Mouse (Mus musculus) stomach, embryonic 14.5 days (tissue): ENCODE data around the gene Arpc5. TPM values are rescaled to one million over a fixed set of nuclear protein-coding genes. Genes with fewer than 3 reads are reported as not detected.

Experiments used
- ATAC-seq: fragments of 200-750 bp; cut with Nextera tagmentation; 2 replicates; pipeline ENCODE4 v1.8.0; 2017; ENCODE audit warnings: low read depth, moderate TSS enrichment; ENCODE audit not compliant: insufficient number of reproducible peaks, insufficient read depth, low FRiP score
- H3K27ac ChIP-seq: fragments of 300-500 bp; sonication (generic); 2 replicates; pipeline ENCODE4 v1.5.1; 2014; ENCODE audit warnings: mild to moderate bottlenecking, low read length, moderate library complexity, mixed read lengths
- H3K27me3 ChIP-seq: fragments of 300-500 bp; sonication (generic); 2 replicates; pipeline ENCODE4 v1.6.1; 2014; ENCODE audit warnings: low read length, control low read depth, mixed read lengths; ENCODE audit not compliant: control insufficient read depth, insufficient read depth
- H3K36me3 ChIP-seq: fragments of 300-500 bp; sonication (generic); 2 replicates; pipeline ENCODE4 v1.6.1; 2014; ENCODE audit warnings: mild to moderate bottlenecking, control low read depth, low read length, moderate library complexity, mixed read lengths; ENCODE audit not compliant: control insufficient read depth, insufficient read depth
- H3K4me1 ChIP-seq: fragments of 300-500 bp; sonication (generic); 2 replicates; pipeline ENCODE4 v1.6.1; 2014; ENCODE audit warnings: low read length, control low read depth, mixed read lengths; ENCODE audit not compliant: control insufficient read depth, insufficient read depth
- H3K4me2 ChIP-seq: fragments of 300-500 bp; sonication (generic); replicated peaks from 2 replicates; pipeline ENCODE4 v1.6.1; 2014; ENCODE audit warnings: low read depth, low read length, control low read depth
- H3K4me3 ChIP-seq: fragments of 300-500 bp; sonication (generic); 2 replicates; pipeline ENCODE4 v1.5.1; 2014; ENCODE audit warnings: low read depth, low read length, control low read depth
- H3K9ac ChIP-seq: fragments of 300-500 bp; sonication (generic); replicated peaks from 2 replicates; pipeline ENCODE4 v1.6.1; 2014; ENCODE audit warnings: low read depth, mild to moderate bottlenecking, control low read depth, low read length, moderate library complexity, mixed read lengths
- H3K9me3 ChIP-seq: fragments of 300-500 bp; sonication (generic); 2 replicates; pipeline ENCODE4 v1.6.1; 2016; ENCODE audit warnings: low read depth, low read length, control low read depth; ENCODE audit not compliant: control insufficient read depth
- WGBS: fragments of 180-500 bp; shearing (Covaris S2); extraction: QIAGEN DNeasy Blood & Tissue Kit; methylation state at CpG from one replicate; pipeline ENCODE4 v1.1.7; 2014; 5-methylcytosine and 5-hydroxymethylcytosine counted together
- polyA plus RNA-seq: library from polyadenylated mRNA; unstranded; fragments of >200 nt; fragmentation: Nextera tagmentation; extraction: Ambion mirVana; gene quantifications from 2 replicates; pipeline ENCODE4 v1.2.1, GENCODE M21; 2014

The Arpc5 gene
- polyA plus RNA-seq, 1 experiment from 2014 or later, result 340 TPM

DNA sequence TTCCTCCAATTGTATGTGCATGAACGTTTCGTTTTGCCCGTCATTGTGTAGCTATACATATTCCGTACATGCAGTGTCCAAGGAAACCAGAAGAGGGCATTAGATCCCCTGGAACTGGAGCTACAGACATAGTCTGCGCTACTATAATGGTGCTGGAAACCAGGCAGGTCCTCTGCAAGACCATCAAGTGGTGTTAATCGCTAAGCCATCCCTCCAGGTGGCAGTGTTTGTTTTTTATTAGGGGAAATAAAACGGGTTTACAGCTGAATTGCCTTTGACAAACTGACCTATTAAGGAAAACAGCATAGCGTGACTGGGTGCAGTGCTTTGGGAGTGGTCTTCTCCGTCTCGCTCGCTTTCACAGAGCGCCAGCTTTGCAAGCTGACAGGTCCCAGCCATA lies 23.9 kb downstream of the Arpc5 start:
- no peaks in the 10 kb centered on the region for H3K27me3 ChIP-seq

DNA sequence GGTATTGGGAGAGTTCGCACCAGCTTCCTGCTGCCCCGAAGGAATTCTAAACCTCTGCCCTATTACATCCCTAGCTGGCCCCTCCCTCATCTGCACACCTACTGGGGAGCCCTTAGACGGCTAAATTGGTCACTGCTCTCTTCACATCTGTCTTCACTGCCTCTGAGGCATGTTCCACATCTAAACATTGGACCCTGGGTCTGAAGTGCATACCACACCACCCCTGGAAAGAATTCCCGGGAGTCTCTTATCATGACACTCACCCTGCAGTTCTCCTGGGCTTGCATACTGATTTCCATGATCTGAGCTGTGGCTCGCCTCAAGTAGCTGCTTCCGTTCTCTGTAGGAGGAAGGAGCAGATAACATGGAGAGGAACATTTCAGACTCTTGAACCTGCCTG lies 24.5 kb downstream of the Arpc5 start:
- Histone ChIP-seq H3K4me3 (no peak overlapping the region), H3K36me3 (no peaks in the 10 kb centered on the region), H3K9me3 (0 out of 2 replicates have a peak, but pooled peaks cover 3% of the 10 kb centered on the region), H3K4me2 (no peak overlapping the region), H3K9ac (no peak overlapping the region), H3K27me3 (no peaks in the 10 kb centered on the region), H3K4me1 (no peaks in the 10 kb centered on the region), H3K27ac (no peak overlapping the region)
- WGBS, result 15% methylated on average over 6 of the region's 6 CpGs
- ATAC-seq, result 0 out of 2 replicates have a peak, but pooled peaks have one; percentile 24

More for the DNA sequence above, 23.9 kb downstream of the Arpc5 start:
- Histone ChIP-seq H3K4me2 (no peak overlapping the region), H3K9me3 (0 out of 2 replicates have a peak, but pooled peaks cover 3% of the 10 kb centered on the region), H3K4me3 (no peak overlapping the region), H3K36me3 (no peaks in the 10 kb centered on the region), H3K4me1 (no peaks in the 10 kb centered on the region), H3K27ac (no peak overlapping the region), H3K9ac (no peak overlapping the region)
- 43% methylated on average over 12 of the region's 12 CpGs for WGBS
- no peak for ATAC-seq

DNA sequence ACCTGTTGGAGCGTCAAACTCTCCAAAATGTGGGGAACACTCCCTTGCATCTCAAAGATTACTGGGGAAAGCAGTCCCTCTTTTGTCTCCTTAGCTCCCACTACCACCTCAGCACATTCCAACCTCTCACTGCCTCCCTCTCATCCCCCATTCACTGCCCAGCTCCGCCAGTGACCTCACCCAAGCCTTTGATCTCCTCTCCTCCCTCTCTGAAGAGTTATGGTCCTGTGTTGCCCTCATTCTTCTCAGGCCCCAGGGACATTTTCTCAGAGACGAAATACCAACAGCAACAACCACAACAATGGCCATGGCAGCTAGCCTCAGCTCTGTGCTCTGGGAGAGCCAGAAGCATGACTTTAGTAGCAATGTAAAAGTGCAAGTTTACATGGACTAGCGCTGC lies 24.9 kb downstream of the Arpc5 start:
- no peak overlapping the region for H3K27ac ChIP-seq
- no peaks in the 10 kb centered on the region for H3K36me3 ChIP-seq
- WGBS, result 44% methylated on average over 4 of the region's 4 CpGs
- no peaks in the 10 kb centered on the region for H3K27me3 ChIP-seq
- no peak overlapping the region for H3K4me3 ChIP-seq
- ATAC-seq, result no peak
- H3K9ac ChIP-seq, result no peak overlapping the region
- no peaks in the 10 kb centered on the region for H3K4me1 ChIP-seq
- H3K4me2 ChIP-seq, result no peak overlapping the region
- 0 out of 2 replicates have a peak, but pooled peaks cover 3% of the 10 kb centered on the region for H3K9me3 ChIP-seq

DNA sequence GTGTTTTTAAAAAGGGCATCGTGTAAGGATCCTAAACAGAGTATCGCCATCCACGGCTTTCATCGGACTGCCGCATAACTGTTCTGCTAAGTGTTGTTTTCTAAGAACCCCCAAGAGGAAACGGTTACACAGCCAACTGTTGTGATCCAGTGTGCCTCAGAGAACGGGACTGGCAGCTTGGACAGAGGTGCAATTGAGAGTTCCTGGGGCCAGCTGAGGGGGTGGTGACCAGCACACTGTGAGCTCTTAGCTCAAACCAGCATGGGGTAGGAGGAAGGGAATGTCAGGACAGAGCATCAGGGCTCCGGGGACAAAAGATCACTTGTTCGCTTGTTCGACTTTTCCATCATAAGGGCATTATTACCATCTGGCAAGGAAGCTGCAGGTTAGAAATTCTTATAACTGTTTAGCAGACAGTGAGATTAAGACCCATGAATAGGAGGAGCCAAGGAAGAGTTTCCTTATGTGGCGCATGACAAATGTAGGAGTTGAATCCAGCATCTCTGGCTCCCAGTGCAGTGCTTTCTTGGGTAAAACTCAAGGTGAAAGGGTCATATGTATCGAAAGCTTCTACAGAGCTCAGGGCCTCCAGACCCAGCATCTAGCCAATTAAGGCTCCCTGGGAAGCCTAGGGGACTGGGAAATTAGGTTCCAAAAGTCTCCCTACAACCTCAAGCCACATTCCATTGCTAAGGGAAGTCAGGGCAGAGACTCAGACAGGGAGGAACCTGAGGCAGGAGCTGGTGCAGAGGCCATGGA lies 26.6 kb downstream of the Arpc5 start:
- WGBS, result 65% methylated on average over 12 of the region's 12 CpGs
- Histone ChIP-seq H3K9ac (no peak overlapping the region), H3K27ac (no peak overlapping the region), H3K27me3 (no peaks in the 10 kb centered on the region), H3K4me2 (no peak overlapping the region), H3K9me3 (0 out of 2 replicates have a peak, but pooled peaks cover 3% of the 10 kb centered on the region), H3K36me3 (no peaks in the 10 kb centered on the region), H3K4me3 (no peak overlapping the region), H3K4me1 (no peaks in the 10 kb centered on the region)
- peak; percentile 66; the same call in 1 of the 2 replicates for ATAC-seq

DNA sequence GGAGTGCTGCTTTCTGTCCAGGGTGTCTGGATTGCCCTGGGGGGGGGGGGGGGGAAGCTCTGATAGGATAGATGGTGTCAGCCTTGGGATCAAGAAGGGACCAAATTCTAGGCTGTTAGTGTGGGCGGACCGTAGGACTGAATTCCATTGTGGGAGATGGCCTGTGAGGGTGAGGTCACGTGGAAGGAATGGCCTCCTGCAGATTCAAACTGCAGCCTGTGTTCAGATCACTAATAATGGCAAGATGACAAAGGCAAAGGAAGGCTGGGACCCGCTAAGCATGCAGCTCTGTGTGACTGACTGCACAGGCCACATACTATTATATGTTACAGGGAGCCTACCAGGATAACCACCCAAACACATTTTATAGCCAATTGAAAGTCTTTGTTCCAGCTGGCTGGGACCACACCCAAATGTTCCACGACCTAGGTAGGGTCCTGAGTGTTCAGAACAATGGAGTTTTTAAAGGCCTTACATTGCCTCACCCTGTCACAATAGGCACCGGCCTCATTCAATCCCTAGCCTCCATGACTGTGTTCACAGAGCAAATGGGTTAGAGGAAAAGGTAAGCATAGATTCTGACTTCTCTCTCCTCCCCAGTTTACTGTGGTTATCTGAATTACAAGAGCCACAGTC lies 27.3 kb downstream of the Arpc5 start:
- Histone ChIP-seq H3K9ac (no peak overlapping the region), H3K4me3 (no peak overlapping the region), H3K27me3 (no peaks in the 10 kb centered on the region), H3K9me3 (0 out of 2 replicates have a peak, but pooled peaks cover 3% of the 10 kb centered on the region), H3K4me1 (no peaks in the 10 kb centered on the region), H3K27ac (no peak overlapping the region; the same call in 1 of the 2 replicates), H3K36me3 (no peaks in the 10 kb centered on the region), H3K4me2 (no peak overlapping the region)
- 59% methylated on average over 6 of the region's 6 CpGs for WGBS
- ATAC-seq, result no peak

DNA sequence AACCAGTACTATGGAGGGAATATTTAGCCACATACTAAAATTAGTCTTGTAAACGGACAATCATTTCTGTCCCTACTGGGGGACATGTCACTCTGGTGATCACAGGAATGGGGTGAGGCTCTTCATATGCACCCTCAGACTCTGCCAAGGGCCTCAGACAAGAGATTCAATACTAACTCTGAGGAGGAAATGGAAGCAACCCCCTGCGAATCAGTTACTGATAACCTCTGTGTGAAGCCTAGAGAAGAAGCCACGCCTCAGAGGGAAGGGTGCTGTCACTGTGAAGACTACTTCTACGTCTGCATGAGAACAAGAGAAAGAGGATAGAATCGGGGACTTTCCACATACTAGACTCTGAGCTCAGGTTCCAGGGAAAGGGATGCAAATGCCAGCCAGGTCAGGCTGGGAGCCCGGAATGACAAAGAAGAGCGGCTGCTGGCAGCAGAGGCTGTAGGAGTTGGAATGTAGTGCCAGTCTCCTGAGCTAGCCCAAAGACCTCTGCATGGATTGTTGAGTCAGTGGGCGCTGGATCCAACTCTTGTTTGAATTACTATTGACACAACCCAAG lies 29.4 kb downstream of the Arpc5 start:
- Histone ChIP-seq H3K9me3 (0 out of 2 replicates have a peak, but pooled peaks cover 3% of the 10 kb centered on the region), H3K27ac (no peak overlapping the region), H3K4me2 (no peak overlapping the region), H3K9ac (no peak overlapping the region), H3K36me3 (no peaks in the 10 kb centered on the region), H3K27me3 (no peaks in the 10 kb centered on the region), H3K4me1 (peaks cover 4% of the 10 kb centered on the region; the same call in 1 of the 2 replicates), H3K4me3 (no peak overlapping the region)
- WGBS, result 64% methylated on average over 8 of the region's 8 CpGs
- ATAC-seq, result no peak

DNA sequence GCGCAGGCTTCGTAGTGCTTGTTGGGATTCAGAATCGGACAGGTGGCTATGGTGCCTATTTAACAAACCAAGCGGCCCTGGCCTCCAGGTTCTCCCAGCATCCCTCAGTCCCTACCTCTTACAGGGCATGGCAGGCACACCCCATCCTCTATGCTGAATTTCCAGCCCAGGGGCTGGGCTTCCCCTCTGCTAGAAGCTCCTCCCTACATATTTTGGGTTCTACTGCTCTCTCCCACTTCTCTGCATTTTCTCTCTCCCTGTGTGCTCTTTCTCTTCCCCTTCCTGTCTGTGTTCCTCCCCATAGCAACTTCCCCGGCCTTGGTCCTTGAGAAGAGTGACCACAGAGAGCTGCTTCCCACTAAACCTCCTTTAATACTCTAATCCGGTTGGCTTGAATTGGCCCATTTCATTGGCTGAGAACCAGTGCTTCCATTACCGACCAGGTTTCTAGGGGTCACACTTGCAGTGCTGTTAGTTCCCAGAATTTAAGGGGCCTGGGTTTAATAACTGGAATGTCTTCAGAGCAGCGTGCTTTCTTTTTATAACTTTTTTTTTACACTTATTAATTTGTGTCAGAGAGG lies 30.4 kb downstream of the Arpc5 start:
- WGBS, result 77% methylated on average over 8 of the region's 8 CpGs
- Histone ChIP-seq H3K4me3 (no peak overlapping the region), H3K9me3 (0 out of 2 replicates have a peak, but pooled peaks cover 2% of the 10 kb centered on the region), H3K27me3 (no peaks in the 10 kb centered on the region), H3K4me1 (peaks cover 4% of the 10 kb centered on the region; the same call in 1 of the 2 replicates), H3K27ac (no peak overlapping the region), H3K4me2 (no peak overlapping the region), H3K36me3 (no peaks in the 10 kb centered on the region), H3K9ac (no peak overlapping the region)
- no peak for ATAC-seq

DNA sequence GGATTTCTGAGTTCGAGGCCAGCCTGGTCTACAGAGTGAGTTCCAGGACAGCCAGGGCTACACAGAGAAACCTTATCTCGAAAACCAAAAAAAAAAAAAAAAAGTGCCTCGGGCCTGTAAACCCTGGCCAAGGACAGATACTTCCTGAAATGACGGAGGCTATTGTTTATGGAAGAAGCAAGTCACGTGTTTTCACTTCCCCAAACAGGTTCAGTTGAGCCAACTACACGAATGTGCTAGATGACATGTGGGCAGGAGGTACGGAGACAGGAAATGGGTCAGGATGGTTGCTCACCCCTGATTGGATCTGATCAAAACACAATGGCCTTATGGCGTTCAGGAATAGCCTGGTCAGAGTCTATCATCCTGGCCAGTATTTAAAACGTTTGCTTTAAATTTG lies 31.8 kb downstream of the Arpc5 start:
- WGBS, result 68% methylated on average over 9 of the region's 9 CpGs
- Histone ChIP-seq H3K27ac (no peak overlapping the region), H3K27me3 (no peaks in the 10 kb centered on the region), H3K4me2 (no peak overlapping the region), H3K4me1 (peaks cover 4% of the 10 kb centered on the region; the same call in 1 of the 2 replicates), H3K4me3 (no peak overlapping the region), H3K9me3 (no peaks in the 10 kb centered on the region), H3K36me3 (no peaks in the 10 kb centered on the region), H3K9ac (no peak overlapping the region)
- ATAC-seq, result no peak
